Mouse (Mus musculus): ENCODE results near the gene Arsk. TPM values are rescaled to one million over a fixed set of nuclear protein-coding genes. Genes with fewer than 3 reads are reported as not detected.

Arsk gene
- total and polyA plus RNA-seq, 3 experiments = 3.4 to 12.3 (median 12.1) TPM

DNA sequence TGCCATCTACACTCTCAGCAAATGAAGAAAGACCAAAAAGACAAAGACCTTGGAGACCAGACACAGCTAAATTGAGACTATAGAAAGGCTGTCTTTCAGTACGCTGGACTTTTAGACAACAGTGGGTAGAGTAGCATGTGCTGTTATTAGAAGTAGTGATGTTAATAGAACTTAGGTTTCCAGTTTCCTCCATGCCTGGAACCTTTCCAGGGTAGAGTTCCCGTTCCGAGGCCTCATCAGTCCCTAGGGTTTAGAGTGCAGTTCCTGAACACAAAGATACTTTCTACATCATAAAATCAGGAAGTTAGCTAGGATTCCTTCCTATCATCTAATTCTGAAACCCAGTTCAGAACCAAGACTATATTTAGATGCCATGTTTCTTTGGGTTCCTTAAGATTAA is 73.9 kb downstream of the Arsk start:
- DNase-seq = no peak

DNA sequence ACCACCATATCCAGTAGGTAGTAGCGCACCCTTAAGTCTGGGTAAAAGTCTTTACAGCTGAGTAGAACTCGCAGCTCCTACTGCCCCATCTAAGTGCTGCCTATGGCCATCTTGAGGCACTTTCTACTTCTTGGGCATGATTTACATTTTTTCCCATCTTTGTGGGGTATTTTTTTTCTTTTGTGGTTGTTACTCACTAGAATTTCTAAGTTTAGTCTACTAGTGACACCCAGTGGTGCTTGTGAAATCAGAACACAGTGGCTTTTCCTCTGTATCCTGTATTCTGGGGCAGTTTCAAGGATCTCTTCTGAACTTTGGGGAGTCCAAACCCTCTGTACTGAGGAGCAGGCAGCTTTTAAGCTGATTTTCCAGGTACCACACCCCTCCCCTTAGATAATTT is 76.7 kb downstream of the Arsk start:
- DNase-seq = no peak

DNA sequence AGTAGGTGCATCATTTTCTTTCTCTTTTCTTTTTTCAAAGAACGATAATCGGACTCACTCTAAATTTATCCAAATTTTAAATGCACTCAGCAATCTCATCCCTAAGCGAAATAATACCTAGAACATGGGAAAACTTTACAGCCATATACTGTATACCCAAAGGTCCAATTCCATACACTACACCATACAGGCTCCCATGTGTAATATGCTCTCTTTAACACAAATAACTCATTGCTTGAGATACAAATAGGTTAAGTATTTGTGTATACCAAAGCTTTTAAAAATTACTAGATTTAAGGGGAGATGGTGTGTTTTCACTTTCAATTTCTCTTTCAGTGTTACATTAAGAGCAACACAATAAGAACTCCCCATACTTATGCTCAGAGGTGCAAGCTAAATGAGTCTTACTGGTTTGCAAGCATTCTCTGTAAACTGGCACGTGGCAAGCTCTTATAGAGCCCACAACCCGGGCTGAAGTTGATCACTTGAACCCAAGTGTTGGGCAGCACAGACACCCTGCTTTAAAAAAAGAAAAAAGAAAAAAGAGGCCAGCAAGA is 79.5 kb downstream of the Arsk start:
- peak; percentile 31 for DNase-seq

DNA sequence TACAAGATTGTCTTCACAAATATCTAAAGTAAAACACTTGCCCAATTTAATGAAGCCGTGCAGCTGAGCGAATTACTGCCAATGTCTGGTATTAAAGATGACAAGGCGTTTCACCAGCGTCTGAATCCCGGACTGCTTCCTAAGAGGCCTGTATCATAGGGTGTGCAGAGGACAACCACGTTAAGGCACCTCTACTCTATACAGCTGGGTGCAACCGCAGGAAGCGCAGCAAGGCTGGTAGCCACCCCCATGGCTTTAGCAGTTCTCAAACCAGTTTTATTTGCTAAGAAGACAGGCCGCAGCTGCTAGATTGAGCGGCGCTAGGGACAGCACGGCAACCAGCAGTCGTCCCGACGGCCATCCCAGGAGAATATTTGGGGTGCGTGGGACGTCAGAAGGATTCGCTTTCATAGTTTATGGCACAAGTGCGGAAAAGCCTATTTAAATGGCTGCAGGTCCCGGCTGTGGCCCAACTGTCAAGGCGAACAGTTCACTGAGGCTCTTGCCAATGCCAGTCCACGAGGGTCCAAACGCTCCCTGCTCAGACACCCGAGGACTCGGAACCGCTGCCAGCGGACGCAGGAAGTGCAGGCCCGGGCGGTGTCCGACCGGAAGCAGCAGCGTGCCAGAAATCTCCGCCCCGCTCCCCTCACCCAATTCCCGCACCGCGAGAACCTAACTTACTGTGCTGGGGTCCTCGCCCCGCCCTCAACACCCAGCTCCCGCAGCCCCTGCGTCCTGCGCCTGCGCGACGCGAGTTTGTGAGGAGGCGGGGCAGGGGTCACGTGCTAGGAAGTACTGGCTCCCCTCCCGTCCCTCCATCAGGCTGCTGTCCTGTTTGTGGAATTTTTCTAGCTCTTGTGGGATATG is 80.3 kb downstream of the Arsk start, which contains the start of gene Rfesd:
Gene Rfesd (minus strand): TSS at position 746 of the 870 bp plus-strand sequence.
- peak; percentile 99 for DNase-seq

DNA sequence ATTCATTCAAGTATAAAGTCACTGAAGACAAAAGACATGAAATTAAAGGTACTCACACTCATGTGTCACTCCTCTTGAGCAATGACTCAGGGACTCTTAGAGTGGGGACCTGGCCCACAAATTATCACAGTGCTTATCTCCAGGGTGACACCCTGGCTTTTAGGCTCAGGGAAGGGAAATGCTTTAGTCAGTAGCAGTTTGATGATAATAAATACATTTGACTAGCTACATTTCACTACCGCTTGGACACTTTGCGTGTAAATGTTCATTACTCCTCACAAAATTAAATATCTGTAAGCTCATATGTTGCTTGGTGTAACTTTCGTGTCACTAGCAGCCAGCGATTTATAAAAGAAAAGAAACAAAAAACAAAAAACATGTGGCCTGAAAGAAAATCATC is 81.0 kb downstream of the Arsk start:
- DNase-seq = peak; percentile 17

DNA sequence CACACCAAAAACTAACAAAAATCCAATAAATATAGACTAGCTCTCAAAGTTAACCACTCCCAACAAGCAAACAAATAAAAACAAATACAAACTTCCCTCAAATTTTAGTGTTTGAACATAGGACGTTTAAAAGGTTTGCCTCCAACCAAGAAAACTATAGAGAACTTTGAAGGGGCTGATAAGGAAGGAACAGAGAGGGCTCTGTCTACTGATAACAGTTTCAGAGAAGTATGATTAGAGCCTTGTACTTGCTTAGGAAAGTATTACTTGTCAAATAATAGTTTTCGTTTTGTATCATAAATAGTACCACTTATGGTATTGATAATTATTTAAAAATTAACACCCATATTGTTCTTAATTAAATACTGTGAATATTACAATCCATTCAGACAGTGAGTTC is 83.9 kb downstream of the Arsk start:
- no peak for DNase-seq

Other genes starting within 250 kb of the Arsk start
- 10 to 100 TPM in 1 of 2 experiments, 1 to 10 TPM in 1; 3.6 to 11.8 TPM for gene Rhobtb3, start 154.7 kb downstream of the Arsk start, total RNA-seq (2021)
- 5.8 and 8.8 TPM in 2 replicates for gene Rhobtb3, start 154.7 kb downstream of the Arsk start, polyA plus RNA-seq (2012; rRNA removed)
- gene Spata9, start 131.5 kb downstream of the Arsk start, total RNA-seq (2021) = not detected
- not detected in 2 replicates for gene Spata9, start 131.5 kb downstream of the Arsk start, polyA plus RNA-seq (2012; rRNA removed)
- 10 to 100 TPM; 17.8 to 25.7 TPM for gene Rfesd, start 79.9 kb downstream of the Arsk start, total RNA-seq (2021)
- gene Rfesd, start 79.9 kb downstream of the Arsk start, polyA plus RNA-seq (2012; rRNA removed) = 5.9 and 6.3 TPM in 2 replicates
- gene Gpr150, start 41.7 kb downstream of the Arsk start, total RNA-seq (2021) = under 1 TPM in 1 of 2 experiments, not detected in 1; 0.14 TPM
- gene Gpr150, start 41.7 kb downstream of the Arsk start, polyA plus RNA-seq (2012; rRNA removed) = 0.09 and 0.10 TPM in 2 replicates
- gene Ttc37, start 74 bp upstream of the Arsk start, total RNA-seq (2021) = 10 to 100 TPM; 27.9 to 29.8 TPM
- gene Ttc37, start 74 bp upstream of the Arsk start, polyA plus RNA-seq (2012; rRNA removed) = 6.8 and 8.1 TPM in 2 replicates
- not detected for gene Fam81b, start 206.4 kb upstream of the Arsk start, total RNA-seq (2021)
- not detected in 2 replicates for gene Fam81b, start 206.4 kb upstream of the Arsk start, polyA plus RNA-seq (2012; rRNA removed)

Measured in adrenal gland, adult 2 months (tissue).